ENCODE assay signal across 30 mouse cellular contexts in the genomic region with DNA sequence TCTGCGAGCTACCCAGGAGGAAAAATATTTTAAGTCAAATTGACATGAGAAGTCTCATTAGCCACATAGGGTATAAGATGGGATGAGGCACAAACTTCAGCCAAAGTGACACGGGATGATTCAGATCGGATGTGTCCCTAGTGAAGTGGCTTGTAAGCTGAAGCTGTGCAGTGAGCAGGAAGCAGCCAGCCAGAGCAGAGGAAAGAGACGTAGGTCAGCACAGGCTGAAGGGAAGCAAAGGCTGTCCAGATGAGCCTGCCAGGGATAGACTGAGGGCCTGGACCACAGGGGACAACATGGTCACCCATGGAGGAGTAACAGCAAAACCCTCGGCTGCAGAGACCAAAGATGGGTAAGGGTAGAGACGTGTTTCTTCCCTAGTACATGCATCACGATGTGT. TPM values are rescaled to one million over a fixed set of nuclear protein-coding genes. Genes with fewer than 3 reads are reported as not detected.
DNase-seq lines count a peak whose midpoint lies in the region; ATAC-seq and TF ChIP-seq lines count a peak whose summit lies in the region.
"Had no signal": no experiment of that assay in that cellular context is flagged by ENCODE, and none has a peak within 500 bp of the region (broad histone marks: within the 10 kb centered on the region; RNA-seq: fewer than 3 reads in every experiment).

No protein-coding gene starts in this region.

- TF ChIP-seq CTCF in kidney, postnatal 0 days (IDR thresholded peaks at IDR 0.05; ENCODE audit: low read depth) = no peak
- TF ChIP-seq CTCF in lung, postnatal 0 days (IDR thresholded peaks at IDR 0.05) = no peak

- WGBS in kidney, postnatal 0 days = 64% methylated on average over 7 of the region's 7 CpGs
- WGBS in lung, postnatal 0 days = 60% methylated on average over 7 of the region's 7 CpGs

- TF ChIP-seq EP300 in lung, postnatal 0 days (IDR thresholded peaks at IDR 0.05) = no peak

- H3K4me1 ChIP-seq in kidney, postnatal 0 days (replicated peaks; ENCODE audit: insufficient read depth, low read length) = no peaks in the 10 kb centered on the region
- H3K4me1 ChIP-seq in lung, postnatal 0 days (ENCODE audit: insufficient read depth, low read depth, low read length) = no peaks in the 10 kb centered on the region
- H3K4me1 ChIP-seq: forebrain, embryonic 10.5 days; forebrain, embryonic 13.5 days had no signal

- intact Hi-C loops in heart, postnatal 10 days (cut with DNase I) = no loop called here

- no peaks in the 10 kb centered on the region for H3K9me3 ChIP-seq in kidney, postnatal 0 days (replicated peaks; ENCODE audit: low read length)
- no peaks in the 10 kb centered on the region for H3K9me3 ChIP-seq in lung, postnatal 0 days (ENCODE audit: low read length)
- H3K9me3 ChIP-seq: forebrain, embryonic 10.5 days; forebrain, embryonic 13.5 days; G1E; heart, embryonic 10.5 days; heart, embryonic 13.5 days had no signal

- H3K27me3 ChIP-seq in kidney, postnatal 0 days (ENCODE audit: insufficient read depth, low read length) = no peaks in the 10 kb centered on the region
- H3K27me3 ChIP-seq in lung, postnatal 0 days (replicated peaks; ENCODE audit: insufficient read depth, low read length) = no peaks in the 10 kb centered on the region
- H3K27me3 ChIP-seq: forebrain, embryonic 13.5 days; heart, embryonic 13.5 days; Patski had no signal

- H3K36me3 ChIP-seq in kidney, postnatal 0 days (ENCODE audit: insufficient read depth, low read length) = no peaks in the 10 kb centered on the region
- no peaks in the 10 kb centered on the region for H3K36me3 ChIP-seq in lung, postnatal 0 days (ENCODE audit: insufficient read depth, low read length)
- H3K36me3 ChIP-seq: forebrain, embryonic 10.5 days; G1E; heart, embryonic 10.5 days; heart, embryonic 13.5 days had no signal

- no peak for ATAC-seq in kidney, postnatal 0 days (replicated peaks; ENCODE audit: low FRiP score, low read depth)
- ATAC-seq in lung, postnatal 0 days = peak; percentile 33; the same call in 1 of the 2 replicates
- ATAC-seq: forebrain, embryonic 13.5 days; forebrain, embryonic 16.5 days; Patski had no signal

- DNase-seq in heart, adult 11 months = peak; percentile 93
- no peak for DNase-seq in heart, postnatal 10 days
- peak; percentile 24 for DNase-seq in kidney, postnatal 0 days (ENCODE audit: low spot score)
- no peak for DNase-seq in kidney, adult 18-20 months
- DNase-seq in lung, postnatal 0 days (ENCODE audit: low spot score) = no peak
- DNase-seq in lung, postnatal 14 days = no peak
- DNase-seq: adrenal gland, postnatal 10 days; adrenal gland, postnatal 36 days; B cell, adult 2 months; cerebellum, adult 18-20 months; cerebellum, adult 9-10 months; cerebellum, postnatal 14 days; gastrocnemius, postnatal 25 days; heart, adult 2 months had no signal

- no peak overlapping the region for H3K4me3 ChIP-seq in kidney, postnatal 0 days (replicated peaks; ENCODE audit: low read depth, low read length)
- no peak overlapping the region for H3K4me3 ChIP-seq in lung, postnatal 0 days (ENCODE audit: low read depth, low read length)
- H3K4me3 ChIP-seq: forebrain, embryonic 10.5 days; forebrain, embryonic 13.5 days; heart, adult 2 months; heart, embryonic 10.5 days; heart, embryonic 13.5 days had no signal

- no peak overlapping the region for H3K9ac ChIP-seq in kidney, postnatal 0 days (ENCODE audit: low read depth, low read length)
- H3K9ac ChIP-seq in lung, postnatal 0 days (replicated peaks; ENCODE audit: low read depth) = no peak overlapping the region
- H3K9ac ChIP-seq: forebrain, embryonic 13.5 days; heart, embryonic 13.5 days; hindbrain, embryonic 14.5 days had no signal

- no peak overlapping the region for H3K27ac ChIP-seq in kidney, postnatal 0 days
- no peak overlapping the region for H3K27ac ChIP-seq in lung, postnatal 0 days (ENCODE audit: low read length)
- H3K27ac ChIP-seq: forebrain, embryonic 10.5 days; forebrain, embryonic 13.5 days; heart, adult 2 months; heart, embryonic 10.5 days; heart, embryonic 13.5 days; hindbrain, embryonic 14.5 days had no signal

- H3K4me2 ChIP-seq in kidney, postnatal 0 days (ENCODE audit: low read length) = no peak overlapping the region
- H3K4me2 ChIP-seq in lung, postnatal 0 days (replicated peaks; ENCODE audit: low read depth, low read length) = no peak overlapping the region
- H3K4me2 ChIP-seq: forebrain, embryonic 13.5 days; heart, embryonic 13.5 days; hindbrain, embryonic 14.5 days had no signal

RNA-seq across cellular contexts. Expression of a gene that starts 8.8 kb away (rescaled TPM):
- total RNA-seq in heart, postnatal 10 days (2021) = 10 to 100 TPM; 27.3 to 31.6 TPM
- 2.2 TPM in 2 replicates for polyA plus RNA-seq in kidney, postnatal 0 days (2015; fragmentation: Nextera tagmentation; extraction: Ambion mirVana)
- 2.2 and 2.8 TPM in 2 replicates for polyA plus RNA-seq in lung, postnatal 0 days (2015; fragmentation: Nextera tagmentation; extraction: Ambion mirVana)
- total RNA-seq: CH12.LX; hematopoietic stem cell, adult 5-6 weeks had no signal
- polyA plus RNA-seq: embryonic facial prominence, embryonic 11.5 days; G1E had no signal

RNA-seq across cellular contexts. Expression of a gene that starts 21.4 kb away (rescaled TPM):
- 100 to 1,000 TPM; 378 to 389 TPM for total RNA-seq in heart, postnatal 10 days (2021)
- polyA plus RNA-seq in kidney, postnatal 0 days (2015; fragmentation: Nextera tagmentation; extraction: Ambion mirVana) = 949 and 1,081 TPM in 2 replicates
- polyA plus RNA-seq in lung, postnatal 0 days (2015; fragmentation: Nextera tagmentation; extraction: Ambion mirVana) = 575 and 592 TPM in 2 replicates

RNA-seq across cellular contexts. Expression of a gene that starts 32.1 kb away (rescaled TPM):
- not detected for total RNA-seq in heart, postnatal 10 days (2021)
- not detected in 2 replicates for polyA plus RNA-seq in kidney, postnatal 0 days (2015; fragmentation: Nextera tagmentation; extraction: Ambion mirVana)
- polyA plus RNA-seq in lung, postnatal 0 days (2015; fragmentation: Nextera tagmentation; extraction: Ambion mirVana) = not detected in 2 replicates
- total RNA-seq: adrenal gland, adult 18-20 months; adrenal gland, postnatal 10 days; adrenal gland, postnatal 36 days; CH12.LX; gastrocnemius, adult 18-20 months; gastrocnemius, postnatal 25 days; heart, adult 2 months; heart, postnatal 25 days; hematopoietic stem cell, adult 5-6 weeks had no signal
- polyA plus RNA-seq: embryonic facial prominence, embryonic 11.5 days; embryonic facial prominence, embryonic 14.5 days; forebrain, embryonic 10.5 days; forebrain, embryonic 13.5 days; G1E; heart, embryonic 10.5 days; heart, embryonic 13.5 days; heart, embryonic 16.5 days; Patski had no signal

RNA-seq across cellular contexts. Expression of a gene that starts 35.0 kb away (rescaled TPM):
- 1 to 10 TPM; 7.5 to 8.7 TPM for total RNA-seq in heart, postnatal 10 days (2021)
- 23.7 and 24.8 TPM in 2 replicates for polyA plus RNA-seq in kidney, postnatal 0 days (2015; fragmentation: Nextera tagmentation; extraction: Ambion mirVana)
- 18.9 and 21.5 TPM in 2 replicates for polyA plus RNA-seq in lung, postnatal 0 days (2015; fragmentation: Nextera tagmentation; extraction: Ambion mirVana)

Comparison
In these comparisons a context has a peak if more than half of its experiments do, and no peak if none do; other contexts are left out.
1. DNase-seq: peak in heart, adult 11 months (single experiment) and kidney, postnatal 0 days (single experiment); none in heart, postnatal 10 days (0 of 2), kidney, adult 18-20 months (single experiment), lung, postnatal 0 days (single experiment) and lung, postnatal 14 days (single experiment).